Mouse (Mus musculus) ES-Bruce4 (cell line): ENCODE results near the gene Traf3ip3. TPM values are rescaled to one million over a fixed set of nuclear protein-coding genes. Genes with fewer than 3 reads are reported as not detected.

Experiments
- H3K27ac ChIP-seq: 2 replicates; pipeline ENCODE4 v1.5.1; 2012; ENCODE audit warnings: low read length, inconsistent platforms; ENCODE audit not compliant: insufficient read depth
- H3K27me3 ChIP-seq: 2 replicates; pipeline ENCODE4 v1.6.1; 2012; ENCODE audit warnings: mild to moderate bottlenecking, low read length, inconsistent platforms; ENCODE audit not compliant: control insufficient read depth, poor library complexity, insufficient read depth, severe bottlenecking
- H3K36me3 ChIP-seq: 2 replicates; pipeline ENCODE4 v1.6.1; 2012; ENCODE audit warnings: inconsistent platforms, mild to moderate bottlenecking, low read length, moderate library complexity; ENCODE audit not compliant: control insufficient read depth, poor library complexity, insufficient read depth, severe bottlenecking
- H3K4me1 ChIP-seq: one replicate; pipeline ENCODE4 v1.8.1; 2011; ENCODE audit warnings: low read length; ENCODE audit not compliant: control insufficient read depth, insufficient read depth
- H3K4me3 ChIP-seq: 2 replicates; pipeline ENCODE4 v1.5.1; 2011; ENCODE audit warnings: low read depth, mild to moderate bottlenecking, low read length
- H3K9ac ChIP-seq: 2 replicates; pipeline ENCODE4 v1.6.1; 2012; ENCODE audit warnings: low read depth, mild to moderate bottlenecking, inconsistent platforms; ENCODE audit not compliant: poor library complexity, severe bottlenecking
- H3K9me3 ChIP-seq: replicated peaks from 2 replicates; pipeline ENCODE4 v1.6.1; 2012; ENCODE audit warnings: mild to moderate bottlenecking, low read length, inconsistent platforms; ENCODE audit not compliant: control insufficient read depth, poor library complexity, insufficient read depth, severe bottlenecking
- CTCF ChIP-seq: IDR thresholded peaks from one replicate; pipeline ENCODE4 v1.8.1; 2011; ENCODE audit warnings: low read depth, low read length
- EP300 ChIP-seq: IDR thresholded peaks from 2 replicates; pipeline ENCODE4 v1.6.1; 2011; ENCODE audit warnings: low read depth, low read length; ENCODE audit not compliant: insufficient read depth
- POLR2A ChIP-seq: IDR thresholded peaks from one replicate; pipeline ENCODE4 v1.8.1; 2011; ENCODE audit warnings: low read length; ENCODE audit not compliant: insufficient read depth
- polyA plus RNA-seq: library from polyadenylated mRNA; stranded (reverse); fragments of >200 nt; gene quantifications from 2 replicates; pipeline ENCODE4 v1.2.4, GENCODE M21; 2011; ENCODE audit warnings: low read depth; ENCODE audit not compliant: missing spikeins, insufficient read depth, insufficient read length

The Traf3ip3 gene
- polyA plus RNA-seq, 1 experiment, result not detected

- Histone ChIP-seq H3K27ac (no peak overlapping the region), H3K27me3 (no peaks in the 10 kb centered on the region), H3K9ac (no peak overlapping the region), H3K9me3 (no peaks in the 10 kb centered on the region), H3K4me3 (no peak overlapping the region), H3K4me1 (no peaks in the 10 kb centered on the region), H3K36me3 (no peaks in the 10 kb centered on the region)
- TF ChIP-seq POLR2A (no peak), CTCF (no peak), EP300 (no peak)
Observed at GRCm38 (mm10) chr1:193220408-193220807, 18.9 kb upstream of the Traf3ip3 start.

- TF ChIP-seq CTCF (no peak), EP300 (no peak), POLR2A (no peak)
- Histone ChIP-seq H3K4me3 (no peak overlapping the region), H3K27ac (no peak overlapping the region), H3K4me1 (no peaks in the 10 kb centered on the region), H3K9ac (no peak overlapping the region), H3K9me3 (no peaks in the 10 kb centered on the region), H3K36me3 (no peaks in the 10 kb centered on the region), H3K27me3 (no peaks in the 10 kb centered on the region)
Observed at GRCm38 (mm10) chr1:193216000-193216399, 14.5 kb upstream of the Traf3ip3 start.

- Histone ChIP-seq H3K4me1 (no peaks in the 10 kb centered on the region), H3K9ac (no peak overlapping the region), H3K27ac (no peak overlapping the region), H3K27me3 (no peaks in the 10 kb centered on the region), H3K9me3 (no peaks in the 10 kb centered on the region), H3K4me3 (no peak overlapping the region), H3K36me3 (no peaks in the 10 kb centered on the region)
- no peak for TF ChIP-seq CTCF
- no peak for TF ChIP-seq POLR2A
- TF ChIP-seq EP300, result no peak
Observed at GRCm38 (mm10) chr1:193214053-193214452, 12.6 kb upstream of the Traf3ip3 start.

GRCm38 (mm10) chr1:193211371-193211770 lies 9.9 kb upstream of the Traf3ip3 start:
- Histone ChIP-seq H3K27me3 (no peaks in the 10 kb centered on the region), H3K4me3 (no peak overlapping the region), H3K27ac (no peak overlapping the region), H3K9ac (no peak overlapping the region), H3K4me1 (no peaks in the 10 kb centered on the region), H3K36me3 (no peaks in the 10 kb centered on the region), H3K9me3 (no peaks in the 10 kb centered on the region)
- TF ChIP-seq CTCF, result no peak
- no peak for TF ChIP-seq POLR2A
- no peak for TF ChIP-seq EP300

- no peaks in the 10 kb centered on the region for H3K36me3 ChIP-seq
- no peak overlapping the region for H3K4me3 ChIP-seq
- H3K9ac ChIP-seq, result no peak overlapping the region
- H3K27me3 ChIP-seq, result no peaks in the 10 kb centered on the region
- TF ChIP-seq POLR2A, result no peak
- peak; percentile 96 for TF ChIP-seq CTCF
- no peaks in the 10 kb centered on the region for H3K9me3 ChIP-seq
- no peak overlapping the region for H3K27ac ChIP-seq
- H3K4me1 ChIP-seq, result no peaks in the 10 kb centered on the region
Observed at GRCm38 (mm10) chr1:193208178-193208577, 6.7 kb upstream of the Traf3ip3 start.

GRCm38 (mm10) chr1:193207503-193207902 lies 6.0 kb upstream of the Traf3ip3 start, which contains the start of gene Lamb3:
Gene Lamb3 (plus strand): TSS chr1:193207699.
- H3K36me3 ChIP-seq, result no peaks in the 10 kb centered on the region
- TF ChIP-seq POLR2A, result no peak
- TF ChIP-seq EP300, result no peak
- TF ChIP-seq CTCF, result no peak

More at GRCm38 (mm10) chr1:193207503-193207902, 6.0 kb upstream of the Traf3ip3 start, which contains the start of gene Lamb3:
- Histone ChIP-seq H3K9me3 (no peaks in the 10 kb centered on the region), H3K4me1 (no peaks in the 10 kb centered on the region), H3K9ac (no peak within 1 kb of the TSS), H3K27ac (no peak within 1 kb of the TSS), H3K4me3 (no peak within 1 kb of the TSS), H3K27me3 (no peaks in the 10 kb centered on the region)
